In genomic region chr12:86890796-86891301, GRCm38 (mm10) we compare ENCODE assay signal across 7 mouse cellular contexts. TPM values are rescaled to one million over a fixed set of nuclear protein-coding genes. Genes with fewer than 3 reads are reported as not detected.
A peak's percentile ranks its signal among the peaks of the same experiment; 100 is the strongest.
DNase-seq lines count a peak whose midpoint lies in the region; ATAC-seq lines count a peak whose summit lies in the region.

No protein-coding gene starts in this region.

- H3K9me3 ChIP-seq in megakaryocyte, embryonic 14.5 days: no peaks in the 10 kb centered on the region
- no peaks in the 10 kb centered on the region for H3K9me3 ChIP-seq in embryonic facial prominence, embryonic 14.5 days (ENCODE audit: control insufficient read depth, low read length)
- no peaks in the 10 kb centered on the region for H3K9me3 ChIP-seq in intestine, embryonic 16.5 days (ENCODE audit: control insufficient read depth, low read length)
- H3K9me3 ChIP-seq in midbrain, embryonic 14.5 days (ENCODE audit: control insufficient read depth, low read length): no peaks in the 10 kb centered on the region

- DNase-seq in embryonic facial prominence, embryonic 14.5 days (ENCODE audit: low spot score): no peak
- DNase-seq in midbrain, embryonic 14.5 days: peak; percentile 72
- DNase-seq in adrenal gland, adult 18-20 months (ENCODE audit: low spot score in 2 of 2): no peak
- no peak for DNase-seq in adrenal gland, postnatal 36 days

- H3K27ac ChIP-seq in embryonic facial prominence, embryonic 14.5 days (replicated peaks; ENCODE audit: low read depth, low read length): peak overlapping the region; percentile 97
- H3K27ac ChIP-seq in intestine, embryonic 16.5 days (ENCODE audit: low read length): peak overlapping the region; percentile 99
- peak overlapping the region; percentile 99 for H3K27ac ChIP-seq in midbrain, embryonic 14.5 days (replicated peaks; ENCODE audit: low read depth, low read length)

- peak overlapping the region; percentile 77 for H3K4me2 ChIP-seq in embryonic facial prominence, embryonic 14.5 days (ENCODE audit: low read depth, low read length)
- H3K4me2 ChIP-seq in intestine, embryonic 16.5 days (ENCODE audit: low read depth, low read length): no peak overlapping the region; the same call in 1 of the 2 replicates
- peak overlapping the region; percentile 77 for H3K4me2 ChIP-seq in midbrain, embryonic 14.5 days (ENCODE audit: low read length)

- 0 out of 2 replicates have a peak overlapping the region, but pooled peaks have one; percentile 20 for H3K9ac ChIP-seq in embryonic facial prominence, embryonic 14.5 days (ENCODE audit: low read depth, low read length)
- peak overlapping the region; percentile 54; the same call in 1 of the 2 replicates for H3K9ac ChIP-seq in intestine, embryonic 16.5 days (ENCODE audit: low read depth, low read length)
- H3K9ac ChIP-seq in midbrain, embryonic 14.5 days (replicated peaks; ENCODE audit: low read length): peak overlapping the region; percentile 49

- H3K4me1 ChIP-seq in megakaryocyte, embryonic 14.5 days: peaks cover 92% of the 10 kb centered on the region
- peaks cover 75% of the 10 kb centered on the region for H3K4me1 ChIP-seq in embryonic facial prominence, embryonic 14.5 days (ENCODE audit: control insufficient read depth, insufficient read depth, low read length)
- peaks cover 76% of the 10 kb centered on the region for H3K4me1 ChIP-seq in intestine, embryonic 16.5 days (ENCODE audit: control insufficient read depth, insufficient read depth, low read length)
- H3K4me1 ChIP-seq in midbrain, embryonic 14.5 days (ENCODE audit: control insufficient read depth, insufficient read depth, low read length): peaks cover 86% of the 10 kb centered on the region

- WGBS in embryonic facial prominence, embryonic 14.5 days: 32% methylated on average over 8 of the region's 8 CpGs
- 32% methylated on average over 8 of the region's 8 CpGs for WGBS in intestine, embryonic 16.5 days
- 13% methylated on average over 8 of the region's 8 CpGs for WGBS in midbrain, embryonic 14.5 days

- H3K36me3 ChIP-seq in megakaryocyte, embryonic 14.5 days (replicated peaks; ENCODE audit: low read length): no peaks in the 10 kb centered on the region
- H3K36me3 ChIP-seq in embryonic facial prominence, embryonic 14.5 days (ENCODE audit: control insufficient read depth, insufficient read depth, low read length): no peaks in the 10 kb centered on the region
- H3K36me3 ChIP-seq in intestine, embryonic 16.5 days (ENCODE audit: control insufficient read depth, insufficient read depth, low read length): no peaks in the 10 kb centered on the region
- no peaks in the 10 kb centered on the region for H3K36me3 ChIP-seq in midbrain, embryonic 14.5 days (ENCODE audit: control insufficient read depth, insufficient read depth, low read length)

- peak overlapping the region; percentile 21 for H3K4me3 ChIP-seq in megakaryocyte, embryonic 14.5 days (replicated peaks)
- H3K4me3 ChIP-seq in embryonic facial prominence, embryonic 14.5 days (ENCODE audit: low read depth, low read length): no peak overlapping the region
- no peak overlapping the region for H3K4me3 ChIP-seq in intestine, embryonic 16.5 days (ENCODE audit: low read length)
- no peak overlapping the region for H3K4me3 ChIP-seq in midbrain, embryonic 14.5 days (replicated peaks; ENCODE audit: low read depth, low read length)

- ATAC-seq in megakaryocyte, adult 5-6 weeks (ENCODE audit: poor library complexity, severe bottlenecking): no peak
- no peak for ATAC-seq in embryonic facial prominence, embryonic 14.5 days (ENCODE audit: low read depth)
- no peak for ATAC-seq in intestine, embryonic 16.5 days
- no peak for ATAC-seq in midbrain, embryonic 14.5 days (ENCODE audit: low FRiP score, low TSS enrichment)

- H3K27me3 ChIP-seq in megakaryocyte, embryonic 14.5 days (replicated peaks): no peaks in the 10 kb centered on the region
- H3K27me3 ChIP-seq in embryonic facial prominence, embryonic 14.5 days (replicated peaks; ENCODE audit: control insufficient read depth, insufficient read depth, low read length): no peaks in the 10 kb centered on the region
- H3K27me3 ChIP-seq in intestine, embryonic 16.5 days (replicated peaks; ENCODE audit: control insufficient read depth, insufficient read depth, low read length): no peaks in the 10 kb centered on the region
- H3K27me3 ChIP-seq in midbrain, embryonic 14.5 days (ENCODE audit: control insufficient read depth, insufficient read depth, low read length): no peaks in the 10 kb centered on the region

RNA-seq across cellular contexts. Expression of gene Irf2bpl, which starts 6.3 kb away (rescaled TPM):
- 32.7 and 46.2 TPM in 2 replicates for polyA plus RNA-seq in megakaryocyte, embryonic 14.5 days (2012; ENCODE audit: insufficient read depth, low replicate concordance)
- total RNA-seq in megakaryocyte, adult 5-6 weeks (2015): 3.0 and 3.6 TPM in 2 replicates
- total RNA-seq in megakaryocyte, adult 5-6 weeks (2017): 1.4 and 3.5 TPM in 2 replicates
- polyA plus RNA-seq in embryonic facial prominence, embryonic 14.5 days (2014; fragmentation: Nextera tagmentation; extraction: Ambion mirVana): 33.5 and 33.8 TPM in 2 replicates
- 8.2 and 10.9 TPM in 2 replicates for polyA plus RNA-seq in intestine, embryonic 16.5 days (2015; fragmentation: Nextera tagmentation; extraction: Ambion mirVana)
- polyA plus RNA-seq in midbrain, embryonic 14.5 days (2014; fragmentation: Nextera tagmentation; extraction: Ambion mirVana): 71.6 and 80.2 TPM in 2 replicates
- total RNA-seq in adrenal gland, adult 18-20 months (2021): 10 to 100 TPM; 61.0 to 61.4 TPM
- 10 to 100 TPM; 47.3 to 64.5 TPM for total RNA-seq in adrenal gland, postnatal 36 days (2021)

RNA-seq across cellular contexts. Expression of gene Cipc, which starts 56.0 kb away (rescaled TPM):
- polyA plus RNA-seq in megakaryocyte, embryonic 14.5 days (2012; ENCODE audit: insufficient read depth, low replicate concordance): 4.8 and 6.4 TPM in 2 replicates
- total RNA-seq in megakaryocyte, adult 5-6 weeks (2015): 12.0 and 12.9 TPM in 2 replicates
- total RNA-seq in megakaryocyte, adult 5-6 weeks (2017): 8.9 and 11.0 TPM in 2 replicates
- polyA plus RNA-seq in embryonic facial prominence, embryonic 14.5 days (2014; fragmentation: Nextera tagmentation; extraction: Ambion mirVana): 21.4 and 23.3 TPM in 2 replicates
- 7.9 and 9.5 TPM in 2 replicates for polyA plus RNA-seq in intestine, embryonic 16.5 days (2015; fragmentation: Nextera tagmentation; extraction: Ambion mirVana)
- polyA plus RNA-seq in midbrain, embryonic 14.5 days (2014; fragmentation: Nextera tagmentation; extraction: Ambion mirVana): 42.5 and 61.0 TPM in 2 replicates
- 10 to 100 TPM; 21.8 to 28.5 TPM for total RNA-seq in adrenal gland, adult 18-20 months (2021)
- total RNA-seq in adrenal gland, postnatal 36 days (2021): 10 to 100 TPM; 24.4 to 24.7 TPM
